Mouse (Mus musculus) olfactory bulb, adult 2 months (tissue): ENCODE measurements around the gene Nkiras1. TPM values are rescaled to one million over a fixed set of nuclear protein-coding genes. Genes with fewer than 3 reads are reported as not detected.
"Not testable (repeated sequence)": the region's sequence is repeated elsewhere in the genome, so short reads cannot be mapped to it uniquely, and the experiment has no call there.

Experiments
- H3K27ac ChIP-seq: fragments of 200-500 bp; 2 replicates; pipeline ENCODE4 v1.5.1; 2012; ENCODE audit warnings: low read depth, low read length; ENCODE audit not compliant: insufficient read depth
- H3K4me1 ChIP-seq: fragments of 200-500 bp; 2 replicates; pipeline ENCODE4 v1.6.1; 2012; ENCODE audit warnings: low read length; ENCODE audit not compliant: control insufficient read depth, insufficient read depth
- H3K4me3 ChIP-seq: fragments of 200-500 bp; 2 replicates; pipeline ENCODE4 v1.5.1; 2012; ENCODE audit warnings: mild to moderate bottlenecking, low read depth, low read length, moderate library complexity; ENCODE audit not compliant: insufficient read depth
- CTCF ChIP-seq: fragments of 200-500 bp; IDR thresholded peaks from 2 replicates; pipeline ENCODE4 v1.5.1; 2012; ENCODE audit warnings: low read depth, mild to moderate bottlenecking, low read length, moderate library complexity; ENCODE audit not compliant: insufficient read depth
- POLR2A ChIP-seq: fragments of 200-500 bp; IDR thresholded peaks from 2 replicates; pipeline ENCODE4 v1.6.1; 2012; ENCODE audit warnings: mild to moderate bottlenecking, low read depth, low read length, moderate library complexity; ENCODE audit not compliant: insufficient read depth
- WGBS: fragments of 180-500 bp; shearing (Covaris S2); methylation state at CpG from one replicate; pipeline ENCODE4 v1.1.7; 2018; 5-methylcytosine and 5-hydroxymethylcytosine counted together
- polyA plus RNA-seq: library from polyadenylated mRNA; stranded (reverse); fragments of >200 nt; gene quantifications from 2 replicates; pipeline ENCODE4 v1.2.4, GENCODE M21; 2012; ENCODE audit warnings: low replicate concordance; ENCODE audit not compliant: missing spikeins, insufficient read depth, insufficient read length

Nkiras1 gene
- polyA plus RNA-seq = not detected in 2 replicates

GRCm38 (mm10) chr14:18270529-18271441 lies at the start of gene Nkiras1, which contains the start of gene Rpl15:
Gene Nkiras1 (plus strand): TSS chr14:18271136.
Gene Rpl15 (minus strand): TSS chr14:18271391.
- Histone ChIP-seq H3K27ac (peak within 1 kb of the TSS; percentile 75), H3K4me3 (peak within 1 kb of the TSS; percentile 94), H3K4me1 (no peaks in the 10 kb centered on the region)
- under 1% methylated on average over 78 of the region's 78 CpGs for WGBS
- TF ChIP-seq CTCF = no peak
- TF ChIP-seq POLR2A = peak; percentile 85

GRCm38 (mm10) chr14:18221977-18222376 lies 49.0 kb upstream of the Nkiras1 start:
- WGBS = 62% methylated on average over 6 of the region's 6 CpGs
- H3K27ac ChIP-seq = no peak overlapping the region
- no peak for TF ChIP-seq POLR2A
- no peak for TF ChIP-seq CTCF
- peaks cover 9% of the 10 kb centered on the region for H3K4me1 ChIP-seq
- no peak overlapping the region for H3K4me3 ChIP-seq

- WGBS = 92% methylated on average over 11 of the region's 11 CpGs
- H3K27ac ChIP-seq, H3K4me3 ChIP-seq: not testable (repeated sequence)
- peaks cover 18% of the 10 kb centered on the region for H3K4me1 ChIP-seq
Observed at GRCm38 (mm10) chr14:18225431-18225830, 45.5 kb upstream of the Nkiras1 start.

- 20% methylated on average over 11 of the region's 11 CpGs for WGBS
- not testable (repeated sequence) for H3K4me3 ChIP-seq, H3K27ac ChIP-seq
- peaks cover 18% of the 10 kb centered on the region for H3K4me1 ChIP-seq
Observed at GRCm38 (mm10) chr14:18226181-18226580, 44.8 kb upstream of the Nkiras1 start.

GRCm38 (mm10) chr14:18229751-18230150 lies 41.2 kb upstream of the Nkiras1 start:
- peaks cover 20% of the 10 kb centered on the region for H3K4me1 ChIP-seq
- not testable (repeated sequence) for H3K4me3 ChIP-seq, H3K27ac ChIP-seq
- 94% methylated on average over 10 of the region's 10 CpGs for WGBS

GRCm38 (mm10) chr14:18231866-18232265 lies 39.1 kb upstream of the Nkiras1 start:
- H3K4me1 ChIP-seq = peaks cover 14% of the 10 kb centered on the region; the same call in 1 of the 2 replicates
- not testable (repeated sequence) for H3K4me3 ChIP-seq, H3K27ac ChIP-seq
- 96% methylated on average over 8 of the region's 8 CpGs for WGBS

GRCm38 (mm10) chr14:18233076-18233475 lies 37.9 kb upstream of the Nkiras1 start:
- TF ChIP-seq CTCF (no peak), POLR2A (no peak)
- WGBS = 60% methylated on average over 2 of the region's 2 CpGs
- Histone ChIP-seq H3K27ac (no peak overlapping the region), H3K4me3 (no peak overlapping the region), H3K4me1 (peaks cover 11% of the 10 kb centered on the region; the same call in 1 of the 2 replicates)

GRCm38 (mm10) chr14:18233981-18234960 lies 36.7 kb upstream of the Nkiras1 start:
- 33% methylated on average over 5 of the region's 5 CpGs for WGBS
- TF ChIP-seq POLR2A (no peak), CTCF (no peak)

GRCm38 (mm10) chr14:18236496-18237235 lies 34.3 kb upstream of the Nkiras1 start:
- 84% methylated on average over 2 of the region's 2 CpGs for WGBS
- not testable (repeated sequence) for H3K27ac ChIP-seq, H3K4me3 ChIP-seq, H3K4me1 ChIP-seq

More at GRCm38 (mm10) chr14:18233981-18234960, 36.7 kb upstream of the Nkiras1 start:
- Histone ChIP-seq H3K4me3 (no peak overlapping the region), H3K27ac (no peak overlapping the region), H3K4me1 (peaks cover 10% of the 10 kb centered on the region; the same call in 1 of the 2 replicates)
